Mouse (Mus musculus): Measurements from ENCODE around the gene Cpt2.

The Cpt2 gene

DNA sequence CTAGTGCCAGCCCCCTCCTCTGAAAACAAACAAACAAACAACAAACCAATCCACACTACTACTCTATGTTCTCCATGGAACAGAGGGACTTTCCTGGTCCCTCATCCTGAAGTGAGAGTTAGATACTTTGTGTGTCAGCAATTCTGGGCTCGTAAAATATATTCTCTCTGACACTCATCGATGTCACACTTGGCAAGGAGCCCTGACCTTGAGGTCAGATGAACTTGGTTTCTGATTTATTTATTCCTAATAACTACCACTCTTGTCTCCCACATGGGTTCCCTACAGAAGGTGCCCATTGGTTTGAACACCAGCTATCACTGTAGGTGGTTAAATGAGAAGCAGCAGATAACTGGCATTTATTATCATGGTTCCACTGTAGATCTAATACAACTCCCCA lies 3.1 kb downstream of the Cpt2 start:
- DNase-seq, result no peak

DNA sequence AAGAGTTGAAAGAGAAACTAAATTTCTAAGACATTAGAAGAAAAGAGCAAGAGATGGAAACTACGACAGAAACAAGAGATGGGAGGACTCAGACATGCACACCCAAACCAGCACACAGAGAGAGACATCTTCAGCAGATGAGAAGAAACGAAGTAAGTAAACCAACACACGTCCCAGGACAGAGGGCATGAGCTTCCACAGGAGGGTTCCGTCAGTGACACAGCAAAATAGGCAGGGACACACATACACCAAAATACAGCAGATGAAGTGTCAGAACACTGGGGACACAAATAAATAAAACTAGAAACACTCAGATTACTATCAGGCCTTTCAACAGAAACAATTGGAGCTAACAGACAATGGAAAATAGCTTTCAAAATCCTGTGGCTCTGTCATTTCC lies 13.4 kb downstream of the Cpt2 start:
- no peak for DNase-seq

GRCm38 (mm10) chr4:107906561-107906960 lies 16.8 kb downstream of the Cpt2 start:
- no peak for DNase-seq

- DNase-seq, result no peak
Measured at GRCm38 (mm10) chr4:107904252-107904651, 19.2 kb downstream of the Cpt2 start.

- DNase-seq, result no peak
Measured at GRCm38 (mm10) chr4:107900206-107900605, 23.2 kb downstream of the Cpt2 start.

DNA sequence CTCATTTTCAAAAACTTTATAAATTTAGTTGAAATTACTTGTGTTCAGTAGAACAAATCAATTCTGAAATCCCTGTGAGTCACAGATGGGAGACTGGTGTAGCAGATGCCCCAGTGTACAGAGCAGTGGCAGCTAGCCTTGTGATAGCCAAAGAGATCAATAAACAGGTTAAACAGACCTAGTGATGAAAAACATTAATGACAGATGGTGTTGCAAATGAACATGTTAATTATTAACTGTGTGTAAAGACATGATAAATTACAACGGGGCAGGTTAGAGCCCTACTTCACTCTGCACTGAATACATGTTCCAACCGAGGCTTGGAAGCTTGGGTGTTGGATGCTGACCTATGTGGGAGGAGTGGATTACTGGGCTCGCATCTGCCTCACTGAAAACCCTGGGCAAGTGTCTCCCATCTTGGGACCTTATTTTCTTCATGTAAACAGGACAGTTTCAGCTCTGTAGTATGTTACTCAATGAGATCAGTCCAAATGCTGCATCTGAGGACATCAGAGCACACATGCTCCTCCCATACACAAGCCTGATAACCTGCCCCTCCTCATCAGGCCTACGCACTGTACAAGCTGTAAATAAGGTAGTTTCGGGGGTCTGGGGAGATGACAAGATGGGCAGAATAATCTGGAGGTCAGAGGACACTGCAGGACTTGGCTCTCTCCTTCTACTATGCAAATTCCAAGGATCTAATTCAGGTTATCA lies 24.0 kb downstream of the Cpt2 start:
- no peak for DNase-seq

GRCm38 (mm10) chr4:107892663-107893062 lies 30.7 kb downstream of the Cpt2 start:
- DNase-seq, result peak; percentile 20 to 56

DNA sequence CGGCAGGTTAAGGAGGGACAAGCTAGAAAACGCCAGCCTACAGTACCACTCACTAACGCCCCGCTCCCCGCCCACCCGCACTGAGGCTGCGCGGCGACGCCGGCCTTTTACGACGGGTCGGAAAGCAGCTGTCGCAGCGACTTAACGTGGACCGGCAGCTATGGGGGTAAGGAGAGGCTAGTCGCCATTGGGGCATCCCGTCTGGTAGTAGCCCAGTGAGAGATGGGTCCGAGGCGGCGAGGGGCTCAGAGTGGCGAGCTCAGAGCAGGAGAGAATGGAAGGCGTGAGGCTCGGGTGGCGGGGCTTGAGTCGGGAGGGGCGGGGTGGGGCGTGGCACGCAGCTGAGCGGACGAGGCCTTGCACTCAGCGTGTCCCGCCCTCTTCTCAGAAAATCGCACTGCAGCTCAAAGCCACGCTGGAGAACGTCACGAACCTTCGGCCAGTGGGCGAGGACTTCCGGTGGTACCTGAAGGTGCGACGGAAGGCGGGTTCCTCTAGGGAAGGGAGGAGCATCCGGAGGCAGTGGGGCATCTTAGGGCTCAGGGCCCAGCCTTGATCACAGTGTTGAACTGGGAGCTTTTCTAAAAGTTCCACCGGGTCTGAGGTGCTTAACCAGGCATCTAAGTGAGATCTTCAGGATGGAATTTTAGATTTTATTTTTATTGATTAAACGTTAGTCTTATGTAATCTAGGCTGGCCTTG lies 33.5 kb downstream of the Cpt2 start, which contains the start of gene 0610037L13Rik:
TSS of gene 0610037L13Rik (plus strand) at position 83 of the 702 bp plus-strand sequence.
- DNase-seq, result peak; percentile 95 to 97

GRCm38 (mm10) chr4:107889385-107889730 lies 34.1 kb downstream of the Cpt2 start:
- no peak for DNase-seq

DNA sequence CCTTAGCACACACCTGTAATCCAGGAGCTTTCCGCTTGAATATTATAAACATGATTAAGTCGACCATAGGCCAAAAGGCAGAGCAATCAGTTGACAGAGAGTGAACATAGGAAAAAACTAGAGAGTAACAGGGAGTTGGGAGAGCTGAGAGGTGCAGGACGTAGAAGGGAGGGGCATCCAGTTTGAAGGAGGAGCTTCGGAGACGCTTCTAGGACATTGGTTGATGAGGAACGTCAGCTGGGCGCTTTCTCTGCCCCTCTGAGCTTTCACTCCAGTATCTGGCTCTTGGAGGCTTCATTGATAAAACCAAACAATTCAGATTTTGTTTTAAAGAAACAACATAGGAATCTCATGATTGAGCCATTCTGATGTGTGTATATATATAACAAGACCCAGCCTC lies 37.0 kb downstream of the Cpt2 start:
- no peak for DNase-seq

DNA sequence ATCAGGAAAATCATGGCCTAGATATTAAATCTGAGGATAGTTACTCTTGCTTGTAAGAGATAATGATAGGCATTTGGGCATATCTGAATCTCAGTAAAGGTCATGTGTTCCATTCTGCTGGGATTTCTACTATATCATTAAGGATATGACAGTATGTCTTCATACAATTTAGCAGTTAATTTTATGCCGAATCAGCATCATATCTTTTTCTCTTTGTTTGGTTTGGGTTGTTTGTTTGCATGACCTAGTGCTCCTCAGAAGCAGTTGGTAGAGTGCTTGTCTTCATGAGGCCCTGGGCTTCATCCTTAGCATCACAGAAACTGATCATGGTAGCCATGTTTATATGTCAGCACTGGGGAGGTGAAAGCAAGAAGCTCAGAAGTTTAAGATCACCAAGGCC lies 41.8 kb downstream of the Cpt2 start:
- DNase-seq, result no peak

- DNase-seq, result peak; percentile 99
Measured at GRCm38 (mm10) chr4:107879254-107880050, 44.0 kb downstream of the Cpt2 start, which contains the start of gene Magoh. TSS of gene Magoh (plus strand) at chr4:107879755.

DNA sequence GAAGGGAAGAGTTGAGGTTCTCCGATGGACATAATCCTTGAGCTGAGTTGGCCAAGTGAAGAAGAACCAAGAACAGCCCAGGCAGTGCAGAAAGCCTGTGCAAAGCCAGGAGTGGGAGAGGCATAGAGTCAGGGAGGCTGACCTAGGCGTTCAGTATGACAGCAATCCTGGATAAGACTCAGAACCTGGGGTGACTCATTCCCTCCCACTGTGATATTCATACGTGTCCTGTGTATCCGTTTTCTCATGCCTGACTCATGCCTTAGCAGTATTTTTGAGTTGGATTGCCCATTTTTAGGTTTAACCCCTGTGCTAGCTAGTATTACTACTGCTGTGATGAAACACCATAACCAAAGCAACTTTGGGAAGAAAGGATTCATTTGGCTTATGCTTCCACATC lies 58.5 kb downstream of the Cpt2 start:
- no peak for DNase-seq

DNA sequence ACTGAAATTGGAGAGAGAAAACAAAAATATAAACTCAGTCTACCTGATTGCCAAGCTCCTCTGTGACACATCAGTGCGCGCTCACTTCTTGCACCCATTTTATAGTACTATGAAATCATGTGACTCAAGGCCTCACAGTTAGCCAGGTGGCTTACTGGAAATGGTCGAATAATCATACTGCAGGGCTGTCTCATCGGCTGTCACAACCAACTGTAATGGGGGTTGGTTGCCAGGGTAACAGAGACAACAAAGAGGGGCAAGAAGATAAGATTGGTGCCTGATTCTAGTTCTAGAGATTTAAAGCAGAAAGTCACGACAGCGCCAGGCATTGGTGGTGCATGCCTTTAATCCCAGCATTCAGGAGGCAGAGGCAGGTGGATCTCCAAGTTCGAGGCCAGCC lies 64.4 kb downstream of the Cpt2 start:
- no peak for DNase-seq

GRCm38 (mm10) chr4:107856958-107857686 lies 66.3 kb downstream of the Cpt2 start:
- peak; percentile 77 to 78 for DNase-seq

Measured in cerebellum, postnatal 10 days (tissue).